Mouse (Mus musculus) spleen, postnatal 36 days (tissue): Measurements from ENCODE around the gene Pnmal1.
"Not testable (repeated sequence)": the region's sequence is repeated elsewhere in the genome, so short reads cannot be mapped to it uniquely, and the experiment has no call there.

Experiments
- DNase-seq, 2 experiments: peaks; one replicate each; pipeline ENCODE4 v3.0.0; 2022; ENCODE audit warnings: low spot score in 2 of 2, mixed read lengths in 1 of 2

Gene Pnmal1

DNA sequence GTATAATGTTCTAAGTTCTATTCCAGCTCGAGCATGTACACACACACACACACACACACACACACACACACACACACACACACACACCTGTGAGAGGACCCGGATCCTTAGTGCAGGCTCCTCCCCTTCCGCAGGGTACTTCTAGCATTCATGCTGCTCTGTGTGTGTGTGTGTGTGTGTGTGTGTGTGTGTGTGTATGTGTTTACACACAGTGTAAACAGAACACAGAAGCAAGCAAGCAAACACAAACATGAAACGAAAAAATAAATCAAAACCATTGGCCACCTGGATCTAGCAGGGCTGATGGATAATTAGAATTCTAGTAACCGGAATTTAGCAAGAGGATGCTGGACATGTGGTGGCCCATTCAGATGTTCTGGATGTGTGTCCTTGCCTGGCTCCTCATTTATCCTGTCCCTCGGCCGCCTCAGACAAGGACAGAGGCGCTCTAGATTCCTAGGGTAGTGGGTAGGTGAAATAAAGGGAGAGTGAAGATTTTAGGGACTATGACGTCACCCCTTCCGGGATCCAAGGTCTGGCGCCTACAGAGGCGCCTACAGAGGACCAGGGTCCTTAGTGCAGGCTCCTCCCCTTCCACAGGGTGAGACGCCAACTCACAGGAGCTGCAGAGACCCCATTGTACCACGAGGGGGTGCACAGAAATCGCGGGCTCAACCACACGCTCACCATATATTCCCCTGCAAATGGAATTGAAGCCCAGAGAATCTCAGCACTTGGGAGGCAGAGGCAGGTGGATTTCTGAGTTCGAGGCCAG is 8.4 kb upstream of the Pnmal1 start:
- peak; percentile 66 to 72 for DNase-seq

DNA sequence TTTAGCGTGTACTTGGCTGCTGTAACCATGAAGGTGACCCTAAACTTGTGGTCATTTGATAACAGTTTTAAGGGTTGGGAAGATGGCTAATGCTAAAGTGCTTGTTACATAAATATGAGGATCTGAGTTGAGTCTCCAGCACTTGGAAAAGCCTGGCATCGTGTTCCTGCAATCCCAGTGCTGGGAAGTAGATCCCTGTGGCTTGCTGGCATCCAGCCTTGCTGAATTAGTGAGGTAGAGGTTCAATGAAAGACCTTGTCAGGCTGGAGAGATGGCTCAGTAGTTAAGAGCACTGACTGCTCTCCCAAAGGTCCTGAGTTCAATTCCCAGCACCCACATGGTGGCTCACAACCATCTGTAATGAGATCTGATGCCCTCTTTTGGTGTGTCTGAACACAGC is 5.7 kb upstream of the Pnmal1 start:
- DNase-seq = not testable (repeated sequence)

DNA sequence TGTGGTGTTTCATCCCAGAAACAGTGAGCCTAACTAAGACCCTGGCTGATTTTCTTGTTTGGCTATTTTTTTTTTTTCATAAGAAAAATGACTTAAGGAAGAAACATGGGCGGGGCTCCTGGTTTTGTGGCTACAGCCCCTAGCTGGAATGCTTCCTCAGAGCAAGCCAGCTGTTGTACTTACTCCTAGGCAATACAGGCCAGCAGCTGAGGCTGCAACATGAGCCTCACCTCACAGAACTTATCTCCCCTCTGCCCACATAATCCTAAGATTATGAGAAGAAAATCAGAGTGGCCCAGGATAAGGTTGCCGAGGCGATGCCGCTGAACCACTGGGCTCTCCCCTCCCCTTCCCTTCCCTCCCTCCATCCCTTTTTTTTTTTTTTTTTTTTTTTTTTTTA is 3.8 kb upstream of the Pnmal1 start:
- no peak for DNase-seq

DNA sequence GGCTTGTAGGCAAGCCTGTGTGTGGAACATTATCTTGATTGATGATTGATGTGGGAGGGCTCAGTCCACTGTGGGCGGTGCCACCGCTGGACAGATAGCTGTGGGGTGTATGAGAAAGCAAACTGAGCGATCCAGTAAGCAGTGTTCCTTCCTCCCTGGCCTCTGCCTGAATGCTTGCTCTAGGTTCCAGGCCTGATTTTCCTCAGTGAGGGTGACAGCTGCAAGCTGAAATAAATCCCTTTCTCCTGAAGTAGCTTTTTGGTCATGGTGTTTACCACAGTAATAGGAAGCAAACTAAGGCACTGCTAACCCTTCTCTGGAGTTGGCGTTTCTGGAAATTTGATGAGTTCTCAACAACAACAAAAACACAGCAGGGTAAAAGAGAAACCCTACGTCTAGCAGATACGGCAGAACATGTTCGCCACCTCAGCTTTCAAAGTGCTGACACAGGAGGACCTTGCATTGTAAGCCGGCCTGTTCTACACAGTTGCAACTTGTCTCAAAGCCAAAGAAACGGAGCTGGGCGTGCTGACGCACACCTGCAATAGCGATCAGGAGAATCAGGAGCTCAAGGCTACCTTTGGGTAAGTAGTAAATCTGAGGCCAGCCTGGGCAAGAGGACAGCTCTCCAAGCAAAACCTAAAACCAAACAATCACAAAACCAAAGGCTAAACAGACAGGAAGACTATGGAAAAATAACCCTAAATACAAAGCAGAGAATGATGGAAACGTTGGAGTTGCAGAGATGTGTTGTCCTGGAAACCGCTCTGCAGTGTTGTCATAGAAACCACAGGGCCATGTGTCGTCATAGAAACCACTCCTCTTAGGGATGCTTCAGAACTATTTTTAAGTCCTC is 2.8 kb upstream of the Pnmal1 start:
- DNase-seq = no peak

DNA sequence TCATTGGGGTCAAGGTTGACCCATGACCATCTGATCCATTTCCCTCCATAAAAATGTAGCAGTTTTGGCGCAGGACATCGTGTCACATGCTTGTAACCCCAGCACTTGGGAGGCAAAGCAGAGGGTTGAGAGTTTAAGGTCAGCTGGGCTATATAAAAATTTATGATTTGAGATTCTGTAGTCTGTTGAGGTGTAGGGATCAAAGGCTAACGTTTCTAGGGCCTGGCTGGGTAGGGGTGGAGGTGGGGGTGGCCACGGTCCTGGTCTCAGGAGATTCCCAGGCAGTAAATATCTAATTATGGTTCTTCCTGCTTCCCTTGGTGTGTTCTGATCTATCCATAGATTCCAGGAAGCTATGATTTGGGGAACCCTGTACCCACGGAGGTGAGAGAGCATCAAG is 2.2 kb downstream of the Pnmal1 start:
- DNase-seq = no peak

DNA sequence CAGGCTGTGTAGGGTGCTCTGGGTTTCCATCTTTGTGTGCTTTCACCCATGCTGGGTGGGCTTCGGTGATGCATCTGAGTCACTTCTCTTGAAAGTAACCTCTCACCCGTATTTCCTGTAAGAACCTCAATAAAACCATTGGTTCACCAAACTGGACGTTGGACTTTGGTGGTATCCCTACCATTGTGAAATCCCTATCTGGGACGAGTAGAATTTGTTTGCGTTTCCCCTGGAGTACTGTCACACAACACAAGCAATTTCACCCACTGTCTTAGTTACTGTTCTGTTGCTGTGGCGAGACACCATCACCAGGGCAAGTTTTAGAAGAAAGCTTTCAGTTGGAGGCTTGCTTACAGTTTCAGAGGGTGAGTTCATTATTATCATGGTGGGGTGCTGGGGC is 8.9 kb downstream of the Pnmal1 start:
- no peak for DNase-seq

DNA sequence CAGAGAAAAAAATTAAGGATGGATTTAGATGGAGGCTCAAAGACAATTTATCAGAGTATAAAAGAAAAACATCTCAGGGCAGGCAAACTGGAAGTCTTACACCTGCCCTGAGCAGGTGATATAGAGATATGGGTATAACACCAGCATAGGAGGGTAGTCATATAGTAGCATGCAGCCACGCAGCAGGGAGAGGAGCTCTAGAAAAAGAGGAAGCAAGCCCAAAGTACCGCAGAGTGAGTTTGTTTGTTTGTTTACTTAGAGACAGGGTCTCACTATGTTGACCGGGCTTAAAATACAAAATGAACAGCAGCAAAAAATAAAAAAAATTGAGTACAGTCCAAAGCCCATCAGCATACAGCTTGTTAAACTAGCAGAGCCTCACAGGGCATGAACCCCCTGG is 11.7 kb downstream of the Pnmal1 start:
- no peak for DNase-seq

DNA sequence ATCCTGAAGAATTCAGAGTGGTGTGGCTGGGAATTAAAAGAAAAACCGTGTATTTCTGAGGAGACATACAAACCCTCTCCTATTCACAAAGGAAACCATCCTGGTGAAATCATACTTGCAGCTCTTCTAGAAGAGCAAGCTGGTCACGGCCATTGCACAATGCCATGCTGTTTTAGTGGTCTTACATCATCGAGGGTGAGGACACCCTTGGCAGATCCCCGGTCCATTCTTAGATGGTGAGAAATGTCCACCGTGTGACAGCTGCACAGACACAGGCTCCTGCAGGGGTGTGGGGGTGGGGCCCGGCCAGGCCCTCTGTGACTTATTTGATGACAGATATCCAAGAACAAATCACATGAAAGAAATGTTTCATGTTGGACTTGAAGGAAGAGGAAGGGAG is 14.5 kb downstream of the Pnmal1 start:
- DNase-seq = no peak

DNA sequence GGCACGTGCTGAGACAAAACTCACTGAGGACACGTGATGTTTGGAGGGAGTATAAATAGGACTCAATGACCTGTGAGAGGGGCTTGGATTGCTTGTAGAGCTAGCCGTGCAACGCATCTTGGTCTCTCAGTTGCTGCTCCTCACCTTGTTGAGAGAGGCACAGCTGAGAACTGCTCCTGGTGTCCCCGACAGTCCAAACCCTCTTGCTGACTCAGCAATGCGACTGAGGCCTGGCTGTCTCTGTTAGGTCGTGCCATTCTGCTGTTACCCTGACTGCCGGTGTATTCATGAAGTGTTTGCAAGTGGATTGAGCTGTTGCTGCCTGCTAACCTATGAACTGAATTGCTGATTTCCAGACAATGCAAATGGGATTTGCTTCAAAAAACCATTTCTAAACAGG is 16.8 kb downstream of the Pnmal1 start:
- DNase-seq = no peak

DNA sequence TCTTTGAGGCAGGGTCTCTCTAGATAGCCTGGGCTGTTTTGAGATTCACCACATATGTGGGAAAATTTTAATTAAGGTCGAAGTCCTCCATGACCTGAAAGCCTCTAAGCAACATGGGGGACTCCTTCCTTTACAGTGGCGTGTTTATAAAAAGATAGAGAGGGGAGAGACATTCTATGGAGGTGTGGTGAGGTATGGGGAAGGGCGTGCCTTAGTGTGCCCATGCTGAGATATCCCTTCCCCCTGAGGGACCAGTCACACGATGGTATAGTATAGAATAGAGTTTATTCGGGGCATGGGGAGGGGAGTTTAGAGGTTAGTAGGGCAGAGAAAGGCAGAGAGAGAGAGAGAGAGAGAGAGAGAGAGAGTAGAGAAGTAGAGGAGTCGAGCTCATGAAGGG is 18.7 kb downstream of the Pnmal1 start:
- peak in 1 of 2 experiments; percentile 18 for DNase-seq

DNA sequence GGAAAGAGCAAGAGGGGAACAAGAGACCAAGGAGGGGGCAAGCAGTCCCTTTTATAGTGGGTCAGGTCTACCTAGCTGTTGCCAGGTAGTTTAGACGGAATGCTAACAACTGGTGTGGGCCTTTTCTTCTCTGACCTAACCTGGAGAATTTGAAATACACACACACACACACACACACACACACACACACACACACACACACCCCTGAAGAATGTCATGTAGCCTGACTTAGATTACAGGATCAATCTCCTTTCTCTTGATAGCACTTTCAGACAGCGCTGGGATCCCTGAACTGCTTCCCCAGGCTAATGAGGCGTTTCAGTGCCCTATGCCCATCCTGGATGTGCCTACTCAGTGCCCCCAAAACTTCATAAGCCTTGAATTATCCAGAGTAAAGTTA is 19.1 kb downstream of the Pnmal1 start:
- DNase-seq = no peak

DNA sequence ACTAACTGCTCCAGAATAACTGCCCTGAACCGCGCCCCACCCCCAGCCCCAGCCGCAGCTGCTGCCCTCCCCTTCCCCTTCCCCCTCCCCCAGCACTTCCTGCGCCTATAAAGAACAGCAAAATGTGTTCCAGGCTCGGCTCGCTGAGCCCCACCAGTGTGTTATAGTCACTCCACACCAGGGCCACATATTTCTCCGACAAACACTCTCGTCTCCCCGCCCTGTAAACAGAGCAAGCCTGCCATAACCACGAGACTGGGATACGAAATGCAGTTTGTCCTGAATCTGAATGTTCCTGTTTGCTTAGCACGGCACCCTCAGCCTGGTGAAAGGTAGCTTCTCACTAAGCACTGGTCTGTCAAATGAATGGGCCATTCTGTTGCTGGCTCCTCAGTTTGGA is 20.9 kb downstream of the Pnmal1 start:
- peak; percentile 50 to 53 for DNase-seq

DNA sequence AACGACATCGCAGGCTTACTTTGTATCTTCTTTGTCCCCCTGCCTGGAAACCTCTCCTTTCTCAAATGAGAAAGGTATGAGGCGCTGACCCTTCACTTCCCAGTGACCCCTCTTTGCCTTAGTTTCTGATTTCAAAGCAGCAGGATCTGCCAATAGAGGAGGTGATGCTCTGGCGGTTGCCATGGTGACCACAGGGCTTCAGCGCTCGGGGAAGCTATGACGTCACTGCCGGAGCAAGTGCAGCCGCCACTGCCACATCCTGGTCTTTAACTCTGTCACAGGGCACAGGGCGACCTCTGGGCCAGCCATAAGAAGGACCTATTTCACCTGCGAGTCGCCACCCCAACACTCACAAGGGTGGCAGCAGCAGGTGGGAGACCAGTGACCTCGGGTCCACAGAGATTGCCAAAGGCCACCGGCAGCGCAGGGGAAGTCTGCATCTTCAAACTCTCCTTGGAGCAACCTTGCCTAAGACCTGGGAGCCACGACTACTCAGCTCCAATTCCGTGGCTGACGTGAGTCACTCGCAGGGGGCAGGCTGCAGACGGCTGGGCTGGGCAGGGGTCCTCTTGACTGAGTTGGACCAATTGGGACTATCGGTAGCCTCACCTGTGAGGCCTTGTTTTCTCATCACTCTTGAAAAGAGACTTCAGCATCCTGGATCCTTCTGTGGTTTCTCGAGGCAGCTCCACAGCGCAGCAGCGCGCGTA is 23.5 kb downstream of the Pnmal1 start, which contains the start of gene Gm42372:
Gene Gm42372, plus strand, starts transcription at position 228 of the 710 bp plus-strand sequence.
- peak; percentile 56 to 60 for DNase-seq

DNA sequence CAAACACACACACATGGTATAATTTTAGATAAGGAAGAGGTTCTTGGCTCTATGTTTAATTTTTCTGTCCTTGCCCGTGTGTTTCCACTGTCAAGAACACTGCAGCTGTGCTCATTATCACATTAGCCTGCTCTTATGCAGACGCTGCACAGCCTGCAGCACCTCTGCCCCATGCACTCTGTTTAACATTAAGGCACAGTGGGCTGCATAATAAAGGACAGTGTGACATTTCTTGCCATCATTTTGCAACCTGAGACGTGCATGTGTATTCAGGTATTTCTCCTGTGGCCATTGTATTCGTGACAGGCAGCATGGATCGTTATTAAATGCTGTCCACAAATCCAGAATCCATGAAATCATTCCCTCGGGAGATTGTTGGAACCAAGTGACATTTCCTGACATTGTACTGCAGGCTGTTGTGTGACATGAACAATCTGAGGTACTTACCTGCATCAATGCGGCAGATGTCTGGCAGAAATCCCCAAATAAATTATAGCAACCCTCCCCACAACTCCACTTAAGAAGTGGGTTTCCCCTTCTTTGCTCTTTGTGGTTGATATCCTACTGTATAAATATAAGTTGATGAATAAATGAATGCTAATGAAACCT is 28.2 kb downstream of the Pnmal1 start:
- DNase-seq = no peak

DNA sequence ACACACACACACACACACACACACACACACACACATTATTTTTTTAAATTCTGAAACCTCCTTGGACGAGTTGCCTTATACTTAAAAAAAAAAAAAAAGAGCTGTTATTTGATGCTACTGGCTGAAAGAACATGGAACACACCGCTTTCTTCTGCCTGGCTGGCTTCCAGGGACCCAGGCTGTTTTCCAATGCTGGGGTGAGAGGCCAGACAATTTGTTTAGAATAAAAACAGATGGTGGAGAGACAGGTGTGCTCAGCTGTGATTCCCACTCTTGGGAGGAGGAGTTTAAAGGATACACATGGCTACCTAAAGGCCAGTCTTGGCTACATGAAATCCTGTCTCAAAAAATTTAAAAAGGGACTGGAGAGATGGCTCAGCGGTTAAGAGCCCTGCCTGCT is 28.9 kb downstream of the Pnmal1 start:
- no peak for DNase-seq

DNA sequence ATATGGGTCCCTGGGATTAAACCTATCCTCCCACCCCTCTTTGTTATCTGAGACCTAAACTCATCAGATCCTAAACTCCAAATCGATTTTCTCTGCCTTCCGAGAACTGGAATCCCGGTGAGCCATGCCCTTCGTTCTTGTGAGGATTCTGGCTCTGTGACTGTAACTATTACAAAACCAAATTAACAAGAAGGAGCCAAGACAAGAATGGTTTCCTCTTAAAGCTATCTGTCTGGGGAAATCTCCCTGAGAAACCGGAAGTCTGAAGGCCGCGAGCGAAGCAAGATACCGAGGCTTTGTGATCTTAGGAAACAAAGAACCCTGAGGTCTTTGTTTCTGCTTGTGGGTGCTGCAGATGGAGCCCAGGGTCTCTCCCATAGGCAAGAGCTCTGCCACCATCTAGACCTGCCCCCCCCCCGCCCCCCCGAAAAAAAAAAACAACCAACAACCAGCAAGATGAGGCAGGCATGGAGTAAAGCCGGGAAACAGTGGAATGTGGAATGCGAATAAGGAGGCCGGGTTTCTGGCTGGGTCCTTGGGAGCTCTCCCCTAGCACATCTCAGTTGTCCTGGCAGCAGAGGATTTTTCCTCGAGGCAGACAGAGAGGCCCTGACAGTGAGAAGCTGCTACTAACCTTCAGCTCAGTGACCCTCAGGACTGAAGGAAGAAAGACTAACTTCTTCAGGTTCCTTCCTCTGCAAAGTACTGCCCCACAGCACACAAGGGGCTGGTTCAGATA is 30.7 kb downstream of the Pnmal1 start:
- DNase-seq = no peak

DNA sequence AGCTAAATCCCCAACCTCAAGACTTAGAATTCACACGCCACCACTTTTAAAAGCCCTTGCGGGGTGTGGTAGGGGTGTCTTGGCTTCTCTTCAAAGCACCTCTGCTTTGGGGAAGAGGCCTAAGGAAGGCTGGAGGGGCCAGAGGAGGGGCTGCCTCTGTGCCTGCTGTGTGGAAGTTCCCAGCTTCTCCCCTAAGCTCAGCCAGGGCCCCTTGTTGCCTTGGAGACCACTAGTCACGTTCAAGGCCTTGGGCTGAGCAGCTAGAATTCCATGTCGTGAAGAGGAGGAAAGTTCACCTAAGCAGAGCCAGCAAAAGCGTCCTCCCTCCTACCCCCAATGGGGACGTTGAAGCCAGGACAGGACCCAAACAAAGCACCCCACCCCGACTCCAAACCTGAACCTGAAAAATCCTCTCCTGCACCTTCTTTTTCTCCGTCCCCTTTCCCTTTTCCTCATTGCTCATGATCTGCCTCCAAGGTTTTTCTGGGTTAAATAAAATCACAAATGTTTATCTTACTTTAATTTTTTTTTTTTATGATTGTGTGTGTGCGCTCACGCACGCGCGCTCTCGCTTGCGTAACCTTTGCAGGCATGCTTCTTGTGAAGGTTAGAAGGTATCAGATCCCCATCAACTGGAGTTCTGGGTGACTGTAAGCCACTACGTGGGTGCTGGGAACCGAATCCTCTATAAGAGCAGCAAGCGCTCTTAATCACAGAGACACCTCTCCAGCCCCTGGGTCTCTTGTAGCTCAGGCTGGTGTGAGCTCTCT is 32.4 kb downstream of the Pnmal1 start:
- DNase-seq = no peak

DNA sequence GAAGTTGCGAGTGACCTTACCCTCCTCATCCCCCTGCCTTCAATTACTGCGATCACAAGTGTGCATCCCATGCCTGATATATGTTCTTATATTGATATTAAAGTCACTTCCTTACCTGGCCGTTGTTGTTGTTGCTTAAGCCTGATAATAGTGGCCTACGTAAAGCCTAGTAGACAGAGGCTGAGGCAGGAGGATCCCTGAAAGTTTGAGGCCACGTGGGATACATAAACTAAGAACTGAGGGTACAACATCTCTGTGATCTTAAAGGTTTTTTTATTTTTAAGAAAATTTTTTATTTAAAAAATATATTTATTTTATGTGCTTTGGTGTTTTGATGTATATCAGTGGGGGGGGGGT is 33.0 kb downstream of the Pnmal1 start, which contains the start of gene Ccdc8:
Gene Ccdc8, plus strand, starts transcription at position 258 of the 357 bp plus-strand sequence.
- DNase-seq = no peak

DNA sequence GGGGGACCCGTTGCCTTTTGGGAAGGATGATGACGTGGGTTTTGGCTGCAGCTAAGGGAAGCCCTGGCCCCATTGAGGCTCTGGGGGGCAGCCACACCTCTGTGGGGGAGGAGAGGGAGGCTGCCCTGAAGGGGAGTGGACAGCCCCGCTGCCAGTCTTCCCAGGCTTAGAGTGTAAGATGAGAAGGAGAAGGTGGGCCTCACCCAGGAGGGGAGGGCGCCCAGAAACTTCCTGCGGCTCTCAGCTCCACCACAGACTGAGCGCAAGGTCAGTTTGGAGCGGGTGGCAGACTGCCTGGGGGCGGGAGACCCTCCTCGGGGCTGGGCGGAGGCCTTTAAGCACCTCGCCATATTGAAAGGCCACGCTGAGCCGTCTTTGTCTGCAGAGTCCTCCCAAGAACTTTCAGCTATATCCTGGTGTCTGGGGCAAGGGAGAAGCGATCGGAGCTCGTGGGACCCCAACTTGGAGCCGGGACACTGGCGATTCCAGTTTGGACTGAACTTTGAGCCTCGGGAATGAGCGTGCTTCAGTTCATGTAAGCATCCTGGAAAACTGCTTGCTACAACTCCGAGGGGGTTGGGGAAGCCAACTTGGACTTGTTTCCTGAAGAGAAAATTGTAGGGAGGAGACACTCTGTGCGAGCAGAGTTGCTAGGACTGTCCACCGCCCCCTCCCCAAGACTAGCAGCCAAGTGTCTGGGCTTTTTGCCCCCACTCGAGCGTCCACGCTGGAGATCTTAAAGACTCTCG is 34.3 kb downstream of the Pnmal1 start:
- peak in 1 of 2 experiments; percentile 15 for DNase-seq

DNA sequence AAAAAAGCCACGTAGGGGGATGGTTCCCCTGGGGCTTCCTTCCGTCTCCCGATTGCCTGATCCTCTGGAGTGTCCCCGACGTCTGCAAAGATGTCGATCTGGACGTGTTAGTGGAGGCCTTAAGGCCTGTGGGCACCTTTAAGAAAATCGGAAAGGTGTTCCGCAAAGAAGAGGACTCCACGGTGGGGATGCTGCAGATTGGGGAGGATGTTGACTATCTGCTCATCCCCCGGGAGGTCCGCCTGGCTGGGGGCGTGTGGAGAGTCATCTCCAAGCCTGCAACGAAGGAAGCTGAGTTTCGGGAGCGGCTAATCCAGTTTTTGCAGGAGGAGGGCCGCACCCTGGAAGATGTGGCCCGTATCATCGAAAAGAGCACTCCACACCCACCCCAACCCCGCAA is 34.9 kb downstream of the Pnmal1 start:
- DNase-seq = no peak
